Mouse (Mus musculus) brain, embryonic 14.5 days (tissue): Measurements from ENCODE around the gene Pld1.

Experiments
- CTCF ChIP-seq: fragments of 200-500 bp; IDR thresholded peaks from 2 replicates; pipeline ENCODE4 v1.5.1; 2012; ENCODE audit warnings: inconsistent platforms, mild to moderate bottlenecking, moderate library complexity, borderline replicate concordance; ENCODE audit not compliant: insufficient read depth, insufficient read length; ENCODE audit errors: extremely low read depth
- POLR2A ChIP-seq: fragments of 200-500 bp; IDR thresholded peaks from 2 replicates; pipeline ENCODE4 v1.6.1; 2012; ENCODE audit warnings: mild to moderate bottlenecking, inconsistent platforms, borderline replicate concordance; ENCODE audit not compliant: poor library complexity, insufficient read depth, insufficient read length, severe bottlenecking; ENCODE audit errors: extremely low read depth

- no peak for TF ChIP-seq CTCF
- TF ChIP-seq POLR2A = no peak
Observed at GRCm38 (mm10) chr3:27968671-27969070, 30.2 kb downstream of the Pld1 start.
